Mouse (Mus musculus) left cerebral cortex, adult 8-10 months (tissue): ENCODE measurements at regions not wholly inside any gene's neighbourhood (a gene's known extent, or its start where the extent isn't known, plus 50 kb on each side); places are given as distances from the start of the nearest gene placed in this dataset.
A peak's percentile ranks its signal among the peaks of the same experiment; 100 is the strongest.

Experiments used
- DNase-seq, 2 experiments: peaks; one replicate each; pipeline ENCODE4 v3.0.0; 2022; ENCODE audit warnings: low spot score in 2 of 2

DNA sequence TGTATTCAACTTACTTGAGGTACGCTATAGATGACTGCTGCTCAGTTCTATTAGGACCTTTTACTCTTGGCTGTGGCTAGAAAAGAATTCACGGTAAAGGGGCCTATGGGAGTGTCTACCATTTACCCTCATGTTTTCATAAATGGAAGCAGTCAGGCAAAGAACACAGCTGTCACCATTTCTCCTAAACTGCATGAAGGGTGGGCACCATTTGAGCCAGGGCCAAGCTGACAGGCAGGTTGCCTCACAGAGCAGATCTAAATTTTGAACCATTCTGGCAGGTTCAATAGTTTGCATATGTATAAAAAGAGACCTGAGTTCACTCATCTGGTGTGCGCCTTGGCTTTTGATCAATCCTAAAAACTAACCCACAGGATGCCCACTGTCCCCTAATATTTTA lies 410.3 kb downstream of the Rwdd3 start:
- DNase-seq: no peak

DNA sequence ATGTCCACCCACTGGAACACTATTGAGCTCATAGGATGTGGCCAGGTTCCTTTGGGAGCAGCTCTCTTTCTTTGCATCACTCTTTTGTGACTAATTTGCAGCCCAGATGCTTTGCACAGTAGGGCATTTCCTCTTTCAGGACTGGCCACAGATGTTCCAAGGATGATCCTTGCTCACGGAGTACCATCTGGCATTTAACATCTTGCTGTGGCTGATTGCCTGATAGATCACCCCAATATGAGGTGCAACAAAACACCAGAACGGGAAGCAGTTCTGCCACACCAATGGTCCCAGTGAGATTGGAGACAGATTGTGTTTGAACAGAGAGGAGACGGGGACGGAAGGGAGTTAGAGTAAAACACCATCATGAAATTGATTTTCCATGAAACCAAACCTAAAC lies 423.0 kb downstream of the Rwdd3 start:
- no peak for DNase-seq

DNA sequence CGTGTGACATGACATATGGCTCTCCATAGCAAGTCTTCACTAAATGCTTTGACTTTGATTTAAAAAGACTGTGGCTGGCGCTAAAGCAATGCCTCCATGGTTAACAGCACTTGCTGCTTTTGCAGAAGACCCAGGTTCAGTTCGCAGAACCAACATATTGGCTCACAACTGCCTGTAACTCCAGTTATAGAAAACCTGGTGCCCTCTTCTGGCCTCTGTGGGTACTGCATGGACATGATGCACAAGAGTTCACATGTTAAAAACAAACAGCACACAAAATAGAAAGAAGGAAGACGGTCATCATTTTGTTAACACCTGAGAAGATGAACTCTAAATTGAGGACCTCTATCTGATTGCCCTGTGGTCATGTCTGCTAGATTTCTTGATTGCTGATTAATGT lies 423.8 kb downstream of the Rwdd3 start:
- no peak for DNase-seq

DNA sequence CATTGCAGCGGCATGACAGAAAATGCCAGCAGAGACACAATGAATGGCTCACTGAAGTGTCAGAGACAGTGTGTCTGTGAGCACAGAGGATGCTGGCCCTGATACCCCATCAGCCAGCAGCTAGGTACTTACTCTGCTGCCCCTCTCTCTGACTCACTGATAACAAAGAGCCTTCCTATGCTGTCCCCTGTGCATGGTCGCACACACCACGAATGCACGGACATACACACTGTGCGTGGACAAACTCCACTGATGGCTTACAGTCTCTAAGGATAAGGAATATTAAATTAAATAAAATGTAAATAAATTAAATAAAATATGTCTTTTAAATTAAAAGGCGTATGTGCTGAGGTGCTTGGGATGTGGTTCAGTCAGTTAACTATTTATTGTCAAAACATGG lies 438.2 kb downstream of the Rwdd3 start:
- DNase-seq: no peak

DNA sequence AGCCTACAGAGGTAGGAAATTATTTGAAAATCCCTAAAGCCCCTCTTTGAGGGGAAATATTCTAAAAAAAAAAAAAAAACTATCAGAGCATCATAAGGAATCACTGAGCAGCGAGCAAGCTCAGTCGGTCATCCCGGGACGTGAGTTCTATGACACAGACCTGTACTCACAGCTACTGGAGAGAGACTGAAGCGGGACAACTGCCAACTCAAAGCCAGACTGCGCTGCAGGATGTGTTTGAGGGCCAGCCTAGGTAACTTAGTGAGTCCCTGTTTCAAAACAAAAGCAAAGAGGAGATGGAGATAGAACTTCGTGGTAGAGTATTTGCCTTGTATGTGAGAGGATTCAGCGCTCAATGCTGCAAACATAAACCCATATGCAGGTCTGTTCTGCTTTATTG lies 439.1 kb downstream of the Rwdd3 start:
- DNase-seq: no peak

DNA sequence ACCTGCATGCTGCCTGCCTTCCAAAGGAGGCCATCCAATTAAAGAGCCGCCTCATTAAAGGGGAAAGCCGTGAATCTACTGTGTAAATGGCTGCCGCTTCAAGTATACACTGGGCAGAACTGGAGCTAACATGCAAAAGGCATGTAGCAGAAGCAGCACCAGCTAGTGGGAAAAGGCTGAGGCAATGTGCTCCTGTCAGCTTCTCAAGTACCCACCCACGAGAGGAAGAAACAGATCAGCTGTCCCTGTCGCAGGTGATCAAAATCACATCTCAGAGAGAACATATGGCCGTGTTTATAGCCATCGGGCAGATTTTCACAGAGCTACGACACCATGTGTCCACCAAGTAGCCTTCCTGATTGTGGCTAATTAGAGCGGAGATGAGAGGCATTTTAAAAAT lies 440.2 kb downstream of the Rwdd3 start:
- DNase-seq: peak in 1 of 2 experiments; percentile 18

DNA sequence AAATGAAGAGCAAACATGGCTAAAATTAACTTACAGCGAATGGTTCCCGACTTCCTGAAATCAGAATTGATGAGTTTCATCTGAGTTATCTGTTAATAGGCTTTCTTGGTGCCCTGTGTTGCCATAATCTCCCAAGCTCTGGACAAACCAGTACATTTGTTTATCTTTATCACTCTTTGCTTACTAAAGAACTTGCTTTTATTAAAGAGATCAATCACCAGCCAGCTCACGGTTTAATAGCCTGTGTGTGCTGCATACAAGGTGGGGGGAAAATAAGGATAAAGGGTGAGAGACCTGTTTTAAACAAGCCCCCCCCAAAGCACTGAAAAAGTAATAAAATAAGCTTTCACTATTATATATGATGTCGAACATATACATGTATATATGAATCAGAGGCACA lies 441.3 kb downstream of the Rwdd3 start:
- DNase-seq: no peak

DNA sequence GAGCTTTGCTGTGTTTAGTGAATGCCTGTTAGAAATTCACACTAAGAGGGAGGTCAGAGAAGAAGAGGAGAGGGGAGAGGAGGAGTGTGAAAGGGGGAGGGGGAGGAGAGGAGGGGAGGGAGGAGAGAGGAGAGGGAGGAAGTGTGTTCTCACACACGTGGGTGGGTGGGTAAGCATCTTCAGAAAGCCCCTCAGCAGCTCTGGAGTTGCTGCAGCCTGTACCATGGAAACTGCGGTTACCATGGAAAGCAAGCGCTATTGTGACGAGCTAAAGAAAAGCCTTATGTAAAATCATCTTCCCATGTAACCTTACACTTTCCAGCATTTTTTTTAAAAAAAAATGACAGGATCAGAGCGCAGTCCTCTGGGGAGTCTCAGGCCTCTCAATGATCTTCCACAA lies 441.8 kb downstream of the Rwdd3 start:
- DNase-seq: peak in 1 of 2 experiments; percentile 77

DNA sequence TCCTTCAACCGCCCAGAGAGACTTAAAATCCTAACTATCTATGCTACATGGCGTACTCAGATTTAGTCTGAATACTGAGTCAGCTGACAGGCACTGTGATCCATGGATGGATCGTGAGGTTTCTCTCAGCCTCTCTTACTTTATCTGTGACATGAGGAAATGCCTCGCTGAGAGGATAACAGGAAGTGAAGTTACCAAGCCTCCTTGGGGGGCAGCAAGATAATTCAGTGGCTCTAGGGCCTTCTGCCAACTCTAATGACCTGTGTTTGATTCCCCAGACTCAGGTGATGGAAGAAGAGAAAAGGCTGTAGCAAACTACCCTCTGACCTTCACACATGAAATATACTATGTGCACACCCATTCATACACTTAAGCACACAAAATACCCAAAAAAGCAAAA lies 486.3 kb downstream of the Rwdd3 start:
- no peak for DNase-seq

DNA sequence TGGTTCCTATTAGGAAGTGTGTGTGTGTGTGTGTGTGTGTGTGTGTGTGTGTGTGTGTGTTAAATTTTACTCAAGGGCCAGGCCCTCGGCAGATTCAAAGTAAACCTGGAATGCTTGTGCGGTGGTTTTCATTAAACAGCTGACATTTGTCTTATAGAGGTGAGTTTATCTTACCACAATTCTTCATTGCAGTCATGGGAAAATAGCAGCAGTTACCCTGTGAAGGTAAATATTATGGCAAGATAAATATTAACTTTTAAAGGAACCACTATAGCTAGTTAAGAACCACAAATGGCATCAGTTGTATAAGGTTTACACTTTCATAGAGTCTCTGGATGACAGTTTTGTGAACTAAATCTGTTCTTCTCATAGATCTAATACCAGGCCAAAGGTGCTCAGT lies 495.6 kb downstream of the Rwdd3 start:
- no peak for DNase-seq

DNA sequence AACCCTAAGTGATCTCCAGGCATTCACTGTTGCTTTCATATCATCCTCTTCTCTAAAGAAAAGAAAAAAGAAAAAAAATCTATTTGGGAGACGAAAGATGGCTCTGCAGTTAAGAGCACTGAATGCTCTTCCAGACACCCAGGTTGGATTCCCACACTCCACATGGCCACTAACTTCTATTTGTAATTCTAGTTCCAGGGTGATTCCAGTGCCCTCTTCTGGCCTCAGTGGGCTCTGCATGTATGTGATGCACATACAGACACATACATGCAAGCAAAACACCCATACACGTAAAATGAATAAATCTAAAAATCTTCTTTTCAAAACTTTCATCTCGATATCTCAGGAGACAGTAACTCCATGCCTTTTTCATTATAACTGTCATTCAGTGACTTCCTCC lies 502.8 kb downstream of the Rwdd3 start:
- no peak for DNase-seq

DNA sequence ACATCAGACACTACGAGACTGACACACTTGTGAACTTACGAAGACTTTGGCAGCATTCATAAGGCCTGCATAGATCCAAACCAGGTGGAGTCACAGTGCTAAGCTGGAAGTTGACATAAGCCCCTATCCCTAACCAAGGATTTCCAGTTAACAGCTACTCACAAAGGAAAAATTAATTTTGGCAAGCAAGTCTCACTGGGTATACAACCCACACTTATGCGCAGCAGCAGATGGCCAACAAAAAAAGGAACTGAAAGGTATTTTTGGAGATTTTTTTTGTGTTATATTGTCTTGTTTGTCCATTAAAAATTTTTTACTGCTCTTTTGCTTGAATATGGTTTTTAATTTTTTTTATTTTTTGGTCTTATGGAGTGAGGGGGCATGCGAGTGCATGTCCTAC lies 509.0 kb downstream of the Rwdd3 start:
- peak in 1 of 2 experiments; percentile 13 for DNase-seq

DNA sequence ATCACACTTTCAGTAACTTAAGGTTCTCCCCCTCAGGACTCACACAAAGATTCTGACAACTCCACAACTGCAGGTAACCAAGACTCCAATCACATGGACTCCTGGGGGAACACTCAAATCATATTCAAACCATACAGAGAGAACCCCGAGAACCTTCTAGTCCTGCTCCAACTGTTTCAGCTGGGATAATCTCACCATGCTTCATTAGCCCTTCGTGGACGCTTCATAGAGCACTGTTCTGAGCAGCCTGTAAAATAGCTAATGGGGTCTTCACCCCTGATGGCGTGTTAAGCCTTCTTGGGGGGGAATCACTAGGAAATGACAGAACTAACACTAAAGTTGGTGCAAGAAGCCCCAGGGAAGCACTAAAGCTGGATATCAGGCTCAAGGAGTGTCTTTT lies 510.7 kb downstream of the Rwdd3 start:
- no peak for DNase-seq

DNA sequence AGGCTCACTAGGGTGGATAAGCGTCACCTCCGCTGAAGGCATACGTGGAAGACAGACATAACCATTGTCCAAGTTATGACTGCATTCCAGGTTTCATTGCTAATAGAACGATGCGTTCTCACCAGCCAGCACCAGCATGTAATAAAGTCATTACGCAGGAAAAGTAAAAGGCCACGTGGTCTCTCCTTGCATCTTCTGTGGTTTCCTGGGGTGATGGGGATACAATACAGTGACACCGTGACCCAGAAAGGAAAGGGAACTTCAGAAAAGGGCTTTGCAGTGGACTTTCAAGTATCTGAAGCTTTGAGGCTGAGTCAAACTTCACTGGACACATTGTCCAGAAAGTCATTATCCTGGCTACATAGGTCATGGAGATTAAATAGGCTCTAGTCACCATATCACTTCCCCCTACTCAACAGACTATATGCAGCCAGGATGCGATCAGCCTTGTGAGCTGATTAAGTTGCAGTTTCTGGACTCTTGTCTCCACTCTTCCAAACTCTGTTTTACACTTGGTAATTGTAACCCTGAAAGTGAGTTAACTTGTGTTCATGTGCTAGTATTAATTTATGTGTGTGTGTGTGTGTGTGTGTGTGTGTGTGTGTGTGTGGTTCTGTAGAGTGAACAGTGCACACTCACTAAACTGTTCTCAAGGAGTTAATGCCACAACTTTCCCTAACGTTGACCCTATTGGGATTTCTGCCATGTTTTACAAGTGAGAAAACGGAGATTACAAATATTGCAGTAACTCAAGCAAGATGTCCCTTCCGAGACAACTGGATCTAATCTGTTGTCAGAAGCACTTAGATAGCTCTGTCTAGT lies 522.2 kb downstream of the Rwdd3 start:
- DNase-seq: no peak

DNA sequence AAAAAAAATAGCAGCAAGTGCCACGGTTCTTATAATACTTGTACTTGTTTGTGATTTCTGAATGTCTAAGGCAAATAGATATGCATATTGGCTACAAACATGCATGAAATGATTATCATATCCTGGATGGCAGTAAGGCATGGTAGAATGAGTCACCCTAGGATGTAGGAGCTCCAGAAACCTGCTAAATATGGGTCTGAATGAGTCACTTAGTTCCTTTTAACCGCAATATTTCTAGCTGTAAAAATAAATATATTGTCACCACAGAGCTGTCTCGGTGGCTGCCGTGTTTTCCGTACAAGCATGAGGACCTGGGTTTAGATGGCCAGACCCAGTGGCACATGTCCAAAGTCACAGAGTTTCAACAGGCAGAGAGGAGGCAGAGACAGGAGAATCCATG lies 523.1 kb downstream of the Rwdd3 start:
- DNase-seq: no peak

DNA sequence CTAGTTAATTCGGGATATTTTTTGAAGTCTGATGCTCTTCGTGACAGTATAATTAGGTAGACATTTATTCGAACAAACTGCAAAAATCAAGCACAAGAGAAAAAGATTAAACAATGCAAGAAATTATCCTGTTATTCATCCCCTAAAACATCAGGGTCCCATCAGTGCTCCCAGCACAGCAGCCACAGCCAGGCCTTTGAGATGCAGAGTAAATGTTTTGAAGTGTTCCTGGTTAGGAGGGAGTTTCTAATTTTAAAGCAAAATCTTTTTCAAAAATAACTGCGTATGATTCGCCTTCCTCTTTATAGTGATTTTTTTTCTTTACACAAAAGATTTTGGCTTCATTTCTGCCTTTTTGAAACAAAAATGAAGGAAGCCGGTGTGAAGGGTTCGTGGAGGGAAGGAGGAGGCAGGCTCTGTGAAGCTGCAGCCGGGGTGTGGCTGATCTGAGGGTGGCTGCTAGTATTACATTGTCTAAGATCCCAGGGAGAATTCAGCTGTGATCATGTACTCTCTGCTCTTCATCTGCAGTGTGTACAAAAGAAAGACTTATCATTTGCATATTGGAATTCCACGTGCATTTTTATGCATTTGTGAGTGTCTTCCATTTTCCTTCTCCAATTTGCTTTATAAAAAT lies 534.7 kb downstream of the Rwdd3 start:
- peak in 1 of 2 experiments; percentile 17 for DNase-seq

DNA sequence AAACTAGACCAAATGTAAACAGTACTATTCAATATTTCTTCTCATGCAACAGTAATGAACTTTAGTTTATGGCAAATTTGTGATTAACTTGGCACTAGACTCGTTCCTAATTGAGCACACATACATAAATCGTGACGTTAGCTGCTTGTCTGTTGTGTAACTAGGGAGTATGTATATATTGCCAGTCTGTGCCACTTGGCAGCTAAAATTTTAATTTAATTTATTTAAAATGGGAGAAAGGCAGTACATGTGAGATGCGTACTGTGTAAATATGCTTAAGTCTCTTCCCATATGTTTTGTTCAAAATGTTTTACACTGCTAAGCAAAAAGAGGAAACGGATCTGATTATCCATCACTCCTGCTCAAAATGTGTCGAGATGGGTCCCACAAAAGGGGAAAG lies 553.1 kb downstream of the Rwdd3 start:
- no peak for DNase-seq

DNA sequence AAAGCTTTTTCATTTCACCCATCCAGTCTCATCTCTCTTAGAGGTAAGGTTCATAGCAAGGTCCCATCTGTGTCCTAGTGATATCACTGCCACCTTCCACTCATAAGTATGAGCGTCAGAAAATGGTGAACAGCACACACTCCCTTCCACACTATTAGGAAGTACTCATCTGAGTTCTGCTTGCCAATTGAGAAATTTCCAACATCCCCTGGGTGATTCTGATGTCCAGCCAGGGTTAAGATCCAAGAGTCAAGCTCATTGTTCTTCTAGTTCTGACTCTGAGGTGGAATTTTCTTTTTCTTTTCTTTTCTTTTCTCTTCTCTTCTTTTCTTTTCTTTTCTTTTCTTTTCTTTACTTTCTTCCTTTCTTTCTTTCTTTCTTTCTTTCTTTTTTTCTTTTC lies 577.3 kb downstream of the Rwdd3 start:
- DNase-seq: no peak

DNA sequence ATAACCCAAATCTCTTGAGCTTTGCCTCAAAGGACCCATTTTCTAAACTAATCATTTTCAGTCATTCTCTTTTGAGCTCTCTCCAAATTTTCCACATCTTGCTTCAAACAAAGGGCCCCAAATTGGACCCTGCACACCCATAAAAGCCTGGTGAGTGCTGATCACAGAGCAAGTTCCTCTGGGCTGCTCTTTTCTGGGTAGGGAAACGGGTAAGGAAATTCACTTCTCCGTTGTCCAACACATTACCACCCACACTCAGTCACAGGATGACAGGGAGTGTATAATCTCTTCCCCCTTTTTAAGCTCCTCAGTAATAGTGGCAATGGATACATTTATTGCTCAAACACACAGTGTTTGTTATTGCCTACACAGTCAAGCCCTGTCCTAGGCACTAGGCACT lies 580.3 kb downstream of the Rwdd3 start:
- DNase-seq: no peak

DNA sequence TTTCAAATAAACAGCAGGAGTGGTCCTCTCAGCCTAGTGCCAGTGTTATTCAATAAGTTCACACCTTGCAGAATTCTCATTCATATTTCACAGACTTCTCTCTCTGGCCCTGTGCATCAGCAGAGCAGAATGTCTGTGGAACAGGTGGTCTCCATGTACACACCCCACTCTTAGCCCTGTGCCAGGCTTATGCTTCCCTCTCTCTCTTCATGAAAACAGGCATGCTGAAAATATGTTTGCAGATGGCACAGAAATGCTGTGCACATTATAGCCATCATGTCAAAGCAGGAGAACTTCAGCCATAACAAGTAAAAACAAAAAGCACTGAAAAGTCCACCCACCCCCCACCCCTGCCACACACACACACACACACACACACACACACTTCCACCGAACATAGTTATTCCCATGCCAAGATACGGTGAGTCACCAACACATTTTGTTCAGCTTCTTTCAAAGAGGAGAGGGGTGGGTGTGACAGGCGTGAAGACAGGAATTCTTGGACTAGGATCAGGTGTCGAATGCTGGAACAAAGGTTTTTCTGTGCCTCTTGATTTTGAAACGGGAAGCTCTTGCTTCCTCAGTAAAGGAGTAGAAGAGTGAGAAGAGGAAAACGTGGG lies 600.6 kb downstream of the Rwdd3 start:
- DNase-seq: peak in 1 of 2 experiments; percentile 56

DNA sequence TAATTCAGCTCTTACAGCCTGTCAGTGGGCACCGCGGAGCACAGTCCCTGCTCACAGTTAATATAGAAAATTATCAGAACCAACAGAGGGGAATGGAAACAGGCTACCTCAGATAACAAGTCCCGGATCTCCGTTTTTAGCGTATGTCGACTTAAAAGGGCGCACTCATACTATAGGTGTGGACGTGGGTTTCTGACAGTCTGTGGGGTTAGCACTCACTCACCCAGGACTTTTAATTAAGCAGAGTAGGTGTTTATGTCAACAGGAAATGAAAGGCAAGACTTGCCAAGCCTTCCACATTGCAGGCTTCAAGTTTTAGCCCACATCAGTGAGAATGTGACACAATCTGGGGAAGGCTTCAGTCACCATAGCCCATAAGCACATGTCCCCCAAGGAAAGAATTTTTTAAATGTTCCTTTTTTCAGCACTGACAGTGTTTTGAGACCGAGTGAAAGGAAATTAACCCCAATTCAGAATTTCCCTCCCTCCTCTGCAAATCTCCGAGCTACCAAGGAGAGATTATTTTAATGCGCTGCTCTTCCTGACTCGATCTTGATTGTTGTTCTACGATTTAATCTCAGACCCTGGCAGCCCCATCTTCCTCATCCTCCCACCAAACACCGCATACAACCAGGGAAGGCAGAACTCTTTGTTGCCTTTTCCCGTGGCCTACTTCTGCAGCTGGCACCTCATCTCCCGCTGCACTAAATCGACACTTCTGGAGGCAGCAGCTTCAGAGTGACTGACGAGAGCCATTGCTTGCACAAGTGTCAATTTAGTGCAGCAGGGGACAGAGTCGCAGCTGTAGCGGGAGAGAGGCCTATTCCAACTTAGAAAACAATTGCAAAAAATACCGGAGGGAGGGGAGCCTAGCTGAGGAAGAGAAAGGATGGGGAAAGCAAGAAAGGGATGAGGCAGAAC lies 629.7 kb downstream of the Rwdd3 start:
- peak in 1 of 2 experiments; percentile 10 for DNase-seq

DNA sequence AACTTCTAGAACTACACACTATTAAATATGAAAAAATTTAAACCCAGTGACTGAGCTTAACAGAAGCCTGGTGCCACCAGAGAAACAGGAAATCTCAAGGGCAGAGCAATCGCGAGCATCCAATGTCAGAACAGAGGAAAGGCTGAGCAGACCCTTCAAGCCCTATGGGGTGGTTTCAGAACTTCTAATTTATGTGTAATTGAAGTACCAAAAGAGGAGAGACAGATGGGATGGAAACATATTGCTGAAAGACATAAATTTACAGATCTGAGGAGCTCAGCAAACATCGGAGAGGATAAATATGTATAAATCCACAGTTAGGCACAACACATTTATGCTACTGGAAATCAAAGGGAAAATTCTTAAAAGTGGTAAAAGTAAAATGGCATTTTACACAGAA lies 637.6 kb downstream of the Rwdd3 start:
- no peak for DNase-seq
